Mouse (Mus musculus): ENCODE data around the gene Msmb.

- TF ChIP-seq GATA1 (IDR thresholded peaks at IDR 0.05; ENCODE audit: low read depth, low read length) = no peak
- no peak for TF ChIP-seq MAX (IDR thresholded peaks at IDR 0.05; ENCODE audit: low read length)
- no peak for TF ChIP-seq USF1 (IDR thresholded peaks at IDR 0.05; ENCODE audit: low read depth, low read length)
- TF ChIP-seq POLR2AphosphoS2 (IDR thresholded peaks at IDR 0.05; ENCODE audit: low read length) = no peak
- no peak for TF ChIP-seq NELFE (IDR thresholded peaks at IDR 0.05; ENCODE audit: low read depth, low read length)
- TF ChIP-seq CTCF (IDR thresholded peaks at IDR 0.05 in 2 of 3, conservative IDR thresholded peaks at IDR 0.05 in 1 of 3; ENCODE audit: control insufficient read depth in 1 of 3, insufficient read depth in 1 of 3, low read depth in 2 of 3, low read length in 3 of 3, poor library complexity in 1 of 3, severe bottlenecking in 1 of 3) = no peak
Observed at GRCm38 (mm10) chr14:32153156-32153555, 11.3 kb downstream of the Msmb start.
